Mouse (Mus musculus) neural tube, embryonic 12.5 days (tissue): Measurements from ENCODE around the gene Gm5591. TPM values are rescaled to one million over a fixed set of nuclear protein-coding genes. Genes with fewer than 3 reads are reported as not detected.
"Not testable (repeated sequence)": the region's sequence is repeated elsewhere in the genome, so short reads cannot be mapped to it uniquely, and the experiment has no call there.

Source experiments
- ATAC-seq: fragments of 200-750 bp; cut with Nextera tagmentation; 2 replicates; pipeline ENCODE4 v1.8.0; 2017; ENCODE audit warnings: low read depth, mild to moderate bottlenecking, moderate TSS enrichment, moderate library complexity; ENCODE audit not compliant: low FRiP score
- H3K27ac ChIP-seq: fragments of 300-500 bp; sonication (generic); 2 replicates; pipeline ENCODE4 v1.5.1; 2016
- H3K27me3 ChIP-seq: fragments of 300-500 bp; sonication (generic); replicated peaks from 2 replicates; pipeline ENCODE4 v1.6.1; 2016; ENCODE audit warnings: mild to moderate bottlenecking
- H3K36me3 ChIP-seq: fragments of 300-500 bp; sonication (generic); 2 replicates; pipeline ENCODE4 v1.6.1; 2016; ENCODE audit warnings: mild to moderate bottlenecking
- H3K4me1 ChIP-seq: fragments of 300-500 bp; sonication (generic); 2 replicates; pipeline ENCODE4 v1.6.1; 2016
- H3K4me2 ChIP-seq: fragments of 300-500 bp; sonication (generic); replicated peaks from 2 replicates; pipeline ENCODE4 v1.6.1; 2016; ENCODE audit warnings: mild to moderate bottlenecking
- H3K4me3 ChIP-seq: fragments of 300-500 bp; sonication (generic); 2 replicates; pipeline ENCODE4 v1.5.1; 2016
- H3K9ac ChIP-seq: fragments of 300-500 bp; sonication (generic); 2 replicates; pipeline ENCODE4 v1.6.1; 2016; ENCODE audit warnings: mild to moderate bottlenecking
- H3K9me3 ChIP-seq: fragments of 300-500 bp; sonication (generic); 2 replicates; pipeline ENCODE4 v1.6.1; 2016; ENCODE audit warnings: mild to moderate bottlenecking
- WGBS: fragments of 180-500 bp; shearing (Covaris S2); methylation state at CpG from one replicate; pipeline ENCODE4 v1.1.7; 2016; 5-methylcytosine and 5-hydroxymethylcytosine counted together
- polyA plus RNA-seq: library from polyadenylated mRNA; unstranded; fragments of >200 nt; fragmentation: Nextera tagmentation; extraction: Ambion mirVana; gene quantifications from 2 replicates; pipeline ENCODE4 v1.2.1, GENCODE M21; 2016

Gm5591 gene
- not detected in 2 replicates for polyA plus RNA-seq

DNA sequence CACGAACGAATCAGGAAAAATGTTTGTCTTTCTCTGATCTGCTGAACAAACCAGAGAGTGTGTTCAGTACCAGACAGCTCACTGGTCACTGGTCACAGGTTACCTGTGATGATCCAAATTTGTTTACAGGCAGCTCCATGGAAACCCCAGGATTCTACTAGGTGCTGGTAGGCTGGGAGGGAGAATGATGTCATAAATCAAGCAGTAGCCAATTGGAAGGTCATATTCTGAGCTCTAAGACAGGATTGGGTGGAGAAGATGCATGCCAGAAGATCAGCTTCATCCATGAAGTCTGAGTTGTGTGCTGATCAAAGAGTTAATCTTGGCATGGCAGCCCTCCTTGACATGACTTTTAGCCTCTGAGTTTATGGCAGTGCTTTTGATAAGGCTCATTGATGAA lies at the start of gene Gm5591:
TSS of gene Gm5591 (minus strand) at position 101 of the 400 bp plus-strand sequence.
- not testable (repeated sequence) for H3K36me3 ChIP-seq, H3K4me3 ChIP-seq, H3K4me1 ChIP-seq, H3K9ac ChIP-seq, H3K27me3 ChIP-seq, ATAC-seq, H3K4me2 ChIP-seq, H3K27ac ChIP-seq, H3K9me3 ChIP-seq
- WGBS = 72% methylated on average over 2 of the region's 2 CpGs

DNA sequence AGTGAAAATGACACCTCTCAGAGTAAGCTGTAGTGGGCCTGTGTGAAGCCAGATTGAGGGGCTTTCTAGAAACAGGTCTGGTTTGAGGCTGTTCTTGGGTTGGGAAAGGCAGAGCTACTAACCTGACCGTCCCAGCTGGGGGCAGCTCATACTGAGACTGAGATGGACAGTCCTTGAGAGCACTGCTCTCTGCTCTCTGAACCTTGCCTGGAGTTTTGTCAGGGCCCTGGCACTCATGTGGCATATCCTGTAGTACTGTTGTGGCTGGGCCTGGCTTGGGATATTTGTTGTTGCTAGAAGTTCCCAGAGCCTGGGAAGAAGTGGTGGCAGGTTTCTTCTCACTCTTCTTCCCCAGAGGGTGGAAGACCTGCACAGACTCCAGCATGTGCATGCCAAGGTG lies 39.5 kb downstream of the Gm5591 start:
- not testable (repeated sequence) for H3K36me3 ChIP-seq, H3K9ac ChIP-seq, ATAC-seq, H3K4me1 ChIP-seq, H3K4me3 ChIP-seq, H3K27me3 ChIP-seq, H3K27ac ChIP-seq, H3K4me2 ChIP-seq, H3K9me3 ChIP-seq
- WGBS = 79% methylated on average over 1 of the region's 1 CpGs
